Mouse (Mus musculus) embryo, embryonic 11.5 days (tissue): ENCODE data around the gene Nid2.

Source experiments
- DNase-seq: peaks from one replicate; pipeline ENCODE4 v3.0.0-alpha.2; 2012; ENCODE audit warnings: low read depth, low spot score

Gene Nid2

GRCm38 (mm10) chr14:19744876-19745275 lies 6.2 kb upstream of the Nid2 start:
- no peak for DNase-seq

GRCm38 (mm10) chr14:19746232-19746631 lies 4.8 kb upstream of the Nid2 start:
- no peak for DNase-seq

GRCm38 (mm10) chr14:19746731-19747130 lies 4.3 kb upstream of the Nid2 start:
- no peak for DNase-seq

- DNase-seq: no peak
Observed at GRCm38 (mm10) chr14:19749743-19750142, 1.3 kb upstream of the Nid2 start.

- DNase-seq: peak; percentile 54
Observed at GRCm38 (mm10) chr14:19750411-19751024, 547 bp upstream of the Nid2 start.

- no peak for DNase-seq
Observed at GRCm38 (mm10) chr14:19752276-19752675, 1.2 kb downstream of the Nid2 start.

GRCm38 (mm10) chr14:19759277-19760193 lies 8.5 kb downstream of the Nid2 start:
- DNase-seq: no peak

GRCm38 (mm10) chr14:19760721-19761120 lies 9.7 kb downstream of the Nid2 start:
- DNase-seq: no peak

- no peak for DNase-seq
Observed at GRCm38 (mm10) chr14:19762014-19762413, 10.9 kb downstream of the Nid2 start.

- DNase-seq: no peak
Observed at GRCm38 (mm10) chr14:19763527-19763926, 12.5 kb downstream of the Nid2 start.

GRCm38 (mm10) chr14:19764331-19764730 lies 13.3 kb downstream of the Nid2 start:
- no peak for DNase-seq

- DNase-seq: no peak
Observed at GRCm38 (mm10) chr14:19765539-19766379, 14.7 kb downstream of the Nid2 start.

- no peak for DNase-seq
Observed at GRCm38 (mm10) chr14:19766380-19766649, 15.2 kb downstream of the Nid2 start.

- DNase-seq: no peak
Observed at GRCm38 (mm10) chr14:19768648-19769047, 17.6 kb downstream of the Nid2 start.

GRCm38 (mm10) chr14:19769441-19770200 lies 18.6 kb downstream of the Nid2 start:
- DNase-seq: no peak

GRCm38 (mm10) chr14:19771173-19771572 lies 20.1 kb downstream of the Nid2 start:
- DNase-seq: no peak

- DNase-seq: no peak
Observed at GRCm38 (mm10) chr14:19774036-19774628, 23.1 kb downstream of the Nid2 start.

- DNase-seq: no peak
Observed at GRCm38 (mm10) chr14:19775491-19775890, 24.4 kb downstream of the Nid2 start.

- DNase-seq: no peak
Observed at GRCm38 (mm10) chr14:19776179-19776578, 25.1 kb downstream of the Nid2 start.

GRCm38 (mm10) chr14:19776890-19777289 lies 25.8 kb downstream of the Nid2 start:
- DNase-seq: no peak

GRCm38 (mm10) chr14:19777365-19777764 lies 26.3 kb downstream of the Nid2 start:
- no peak for DNase-seq
